Mouse (Mus musculus) cerebellum, adult 2 months (tissue): ENCODE results near the gene Mpzl1.
A peak's percentile ranks its signal among the peaks of the same experiment; 100 is the strongest.

ENCODE experiments used
- CTCF ChIP-seq: fragments of 200-500 bp; IDR thresholded peaks from 2 replicates; pipeline ENCODE4 v1.5.1; 2011; ENCODE audit warnings: low read depth, mild to moderate bottlenecking, control low read depth, low read length, moderate library complexity, borderline replicate concordance; ENCODE audit not compliant: insufficient read depth
- POLR2A ChIP-seq: fragments of 200-500 bp; IDR thresholded peaks from 2 replicates; pipeline ENCODE4 v1.6.1; 2011; ENCODE audit warnings: low read length, control low read depth, borderline replicate concordance; ENCODE audit not compliant: insufficient read depth

DNA sequence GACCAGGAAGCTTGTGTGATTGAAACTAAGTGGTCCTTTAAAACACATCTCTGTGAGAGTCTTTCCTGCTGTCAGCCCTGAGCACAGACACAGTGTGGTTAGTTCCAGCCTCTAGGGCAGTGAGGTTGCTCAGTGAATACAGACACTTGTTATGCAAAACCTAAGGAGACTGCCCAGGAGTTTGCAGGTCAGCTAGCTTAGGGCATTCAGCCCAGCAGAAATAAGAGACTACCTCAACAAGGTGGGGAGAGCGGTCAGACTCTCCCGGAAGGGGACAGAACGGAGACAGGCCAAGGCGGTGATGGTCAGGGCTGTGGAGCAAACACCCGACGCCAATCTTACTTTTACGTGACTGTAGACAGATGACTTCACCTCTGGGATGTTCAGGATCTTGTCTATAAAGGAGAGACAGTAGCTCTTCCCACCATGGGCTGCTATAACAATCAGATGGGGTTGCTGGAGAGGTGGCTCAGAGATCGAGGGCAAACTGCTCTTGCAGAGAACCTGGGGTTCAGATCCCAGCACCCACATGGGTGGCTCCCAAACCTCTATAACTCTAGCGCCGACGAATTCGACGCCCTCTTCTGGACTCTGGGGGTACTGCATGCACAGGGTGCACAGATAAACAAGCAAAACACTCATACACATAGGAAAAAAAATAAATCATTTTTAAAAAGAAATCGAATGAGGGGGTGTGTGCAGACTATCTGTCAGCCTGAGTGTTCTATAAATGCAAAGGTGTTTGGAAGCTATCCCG, 44.7 kb upstream of the Mpzl1 start:
- TF ChIP-seq CTCF (0 out of 2 replicates have a peak, but pooled peaks have one; percentile 3), POLR2A (no peak)
